Mouse (Mus musculus) gastrocnemius, postnatal 25 days (tissue): ENCODE measurements around the gene Prr30. TPM values are rescaled to one million over a fixed set of nuclear protein-coding genes. Genes with fewer than 3 reads are reported as not detected.
"Not testable (repeated sequence)": the region's sequence is repeated elsewhere in the genome, so short reads cannot be mapped to it uniquely, and the experiment has no call there.

Experiments
- DNase-seq: peaks from one replicate; pipeline ENCODE4 v3.0.0; 2022
- long read RNA-seq, 2 experiments: library from polyadenylated mRNA; stranded (forward); transcript quantifications; one replicate each; pipeline ENCODE4 v2.0.0; 2021
- total RNA-seq, 2 experiments: library from RNA; stranded (reverse); gene quantifications; 1 replicate in 1 of 2; 2 replicates in 1 of 2; pipeline ENCODE4 v1.2.3; 2021

The Prr30 gene
- total RNA-seq = not detected
- long read RNA-seq, experiment 1 = 0 reads
- long read RNA-seq, experiment 2 = 0 reads

DNA sequence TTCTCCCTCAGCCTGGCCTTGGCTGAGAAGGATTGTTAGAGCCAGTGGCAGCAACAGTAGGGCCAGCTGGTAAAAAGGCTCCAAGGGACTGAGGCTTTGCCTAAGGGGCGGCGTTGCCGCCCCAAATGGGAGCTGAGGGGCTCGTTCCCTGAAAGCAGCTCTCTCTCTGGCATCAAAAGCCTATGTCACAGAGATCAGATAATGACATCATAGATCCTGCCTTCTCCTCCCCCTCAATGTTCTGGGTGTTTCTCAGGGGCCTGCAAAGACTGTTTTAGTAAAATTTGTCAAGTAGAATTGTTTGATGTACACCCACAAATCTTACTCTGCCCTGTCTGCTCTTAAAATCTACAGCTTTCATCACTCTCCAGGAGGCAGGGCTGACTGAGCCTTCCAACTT, at the start of gene Prr30:
Prr30 (minus strand) TSS at position 101 of the 400 bp plus-strand sequence.
- no peak for DNase-seq

- no peak for DNase-seq
Observed at GRCm38 (mm10) chr14:101246793-101247192, 46.7 kb upstream of the Prr30 start.

DNA sequence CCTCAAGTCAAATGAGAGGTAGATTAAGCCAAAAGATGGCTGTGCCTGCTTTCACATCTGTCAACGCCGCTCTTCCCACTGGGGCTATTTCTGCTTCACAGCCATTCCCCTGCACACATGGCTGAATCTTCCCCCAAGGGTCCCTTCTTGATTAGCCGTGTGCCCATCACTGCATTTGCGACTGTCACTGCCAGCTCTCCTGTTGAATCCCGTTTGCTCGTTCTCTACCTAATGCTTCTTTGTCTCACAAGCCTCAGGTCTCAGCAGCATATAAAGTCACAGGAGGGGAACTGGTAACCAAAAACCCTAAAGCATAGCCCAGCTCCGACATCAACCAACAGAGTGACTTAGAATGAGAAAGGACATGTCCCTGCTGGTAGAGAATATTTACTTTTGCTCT, 45.6 kb upstream of the Prr30 start:
- DNase-seq = no peak

- DNase-seq = not testable (repeated sequence)
Observed at GRCm38 (mm10) chr14:101244441-101244840, 44.3 kb upstream of the Prr30 start.

DNA sequence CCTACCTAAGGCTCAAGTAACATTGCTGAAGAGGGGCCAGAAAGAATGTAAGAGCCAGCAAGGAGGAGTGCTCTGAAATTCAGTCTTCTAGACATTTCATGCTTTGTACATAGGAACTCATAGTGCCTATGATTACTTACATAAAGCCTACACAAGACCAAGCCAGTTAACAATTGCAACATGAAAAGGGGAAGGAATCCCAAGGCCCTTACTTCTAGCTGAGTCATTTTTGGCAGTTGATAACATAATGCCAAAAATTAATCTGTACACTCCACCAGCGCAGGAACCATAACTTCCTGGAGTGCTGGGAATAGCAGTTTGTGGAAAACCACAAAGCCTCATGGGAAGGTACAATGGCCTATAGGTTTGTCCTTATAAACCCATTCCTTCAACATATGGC, 37.8 kb upstream of the Prr30 start:
- no peak for DNase-seq

DNA sequence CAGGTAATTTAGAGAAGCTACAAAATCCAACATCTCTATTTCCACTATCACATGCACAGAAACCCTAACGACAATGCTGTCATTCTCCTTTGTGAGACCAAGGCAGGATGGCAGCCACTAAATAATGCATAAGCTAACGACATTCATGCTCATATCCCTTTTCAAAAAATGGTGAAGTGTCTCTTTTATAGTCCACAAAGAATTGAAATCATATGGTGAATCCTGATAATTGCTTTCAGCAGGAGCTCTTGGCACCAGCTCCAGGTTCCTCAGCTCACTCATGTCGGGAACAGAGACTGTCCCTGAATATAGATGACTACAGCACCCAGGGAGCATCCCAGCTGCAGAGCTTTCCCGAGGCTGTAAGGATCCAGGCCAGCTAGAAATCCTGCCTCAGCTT, 28.9 kb upstream of the Prr30 start:
- DNase-seq = no peak

- DNase-seq = no peak
Observed at GRCm38 (mm10) chr14:101222319-101222718, 22.2 kb upstream of the Prr30 start.

- DNase-seq = no peak
Observed at GRCm38 (mm10) chr14:101172258-101172657, 27.9 kb downstream of the Prr30 start.
